Mouse (Mus musculus): ENCODE measurements around the gene Olfr975. TPM values are rescaled to one million over a fixed set of nuclear protein-coding genes. Genes with fewer than 3 reads are reported as not detected.
"Not testable (repeated sequence)": the region's sequence is repeated elsewhere in the genome, so short reads cannot be mapped to it uniquely, and the experiment has no call there.

Gene Olfr975
- polyA plus RNA-seq (2014; fragmentation: Nextera tagmentation; extraction: Ambion mirVana) = not detected in 2 replicates

DNA sequence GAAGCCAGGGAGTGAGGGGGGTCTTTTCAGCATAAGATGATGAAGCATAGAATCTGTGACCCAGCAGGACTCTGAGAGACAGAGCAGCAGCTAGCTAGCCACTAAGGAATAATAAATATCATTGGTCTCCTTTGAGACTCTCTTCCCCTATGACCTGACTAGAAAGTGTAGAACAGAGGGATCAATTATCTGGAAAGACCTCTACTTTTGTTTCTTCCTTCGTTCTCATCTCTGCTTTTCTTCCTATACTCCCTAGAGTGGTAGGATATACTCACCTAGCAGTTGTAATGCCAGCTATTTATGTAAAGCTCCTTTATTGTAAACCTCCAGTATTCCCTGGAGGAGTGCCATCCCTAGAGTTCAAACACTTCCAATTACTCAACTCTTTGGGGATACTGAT, at the start of gene Olfr975:
Olfr975 (minus strand) TSS at position 101 of the 400 bp plus-strand sequence.
- Histone ChIP-seq H3K4me2 (ENCODE audit: low read length) (no peak within 1 kb of the TSS), H3K9me3 (ENCODE audit: control insufficient read depth, low read length) (no peaks in the 10 kb centered on the region), H3K9ac (replicated peaks; ENCODE audit: low read length) (no peak within 1 kb of the TSS), H3K27me3 (ENCODE audit: control insufficient read depth, insufficient read depth, low read length) (no peaks in the 10 kb centered on the region), H3K27ac (replicated peaks; ENCODE audit: low read depth, low read length) (no peak within 1 kb of the TSS), H3K4me1 (ENCODE audit: control insufficient read depth, insufficient read depth, low read length) (no peaks in the 10 kb centered on the region), H3K4me3 (replicated peaks; ENCODE audit: low read depth, low read length) (no peak within 1 kb of the TSS), H3K36me3 (ENCODE audit: control insufficient read depth, insufficient read depth, low read length) (no peaks in the 10 kb centered on the region)
- no peak for DNase-seq
- 80% methylated on average over 1 of the region's 1 CpGs for WGBS
- ATAC-seq (ENCODE audit: low FRiP score, low TSS enrichment) = no peak

DNA sequence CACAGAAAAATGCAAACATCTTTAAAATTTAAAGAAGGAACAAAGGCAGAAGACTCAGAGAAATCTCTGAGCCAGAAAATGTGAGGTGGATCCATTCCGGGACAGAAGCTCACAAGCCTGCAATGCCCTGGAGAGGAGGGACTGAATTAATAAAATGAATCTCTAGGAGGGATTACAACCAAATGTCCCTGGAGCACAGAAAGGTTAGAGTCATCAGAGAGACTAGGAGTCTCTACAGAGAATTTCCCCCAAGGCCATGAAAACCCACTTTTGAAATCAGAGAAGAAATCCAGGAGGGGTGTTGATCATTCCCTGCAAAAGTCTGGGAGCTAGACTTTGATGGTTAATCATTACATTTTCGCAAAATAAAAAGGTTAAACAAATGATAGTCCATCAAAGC, 40.0 kb upstream of the Olfr975 start, which contains the start of gene Olfr978:
Olfr978 (plus strand) TSS at position 301 of the 400 bp plus-strand sequence.
- Histone ChIP-seq H3K27me3 (ENCODE audit: control insufficient read depth, insufficient read depth, low read length) (no peaks in the 10 kb centered on the region), H3K27ac (replicated peaks; ENCODE audit: low read depth, low read length) (no peak within 1 kb of the TSS), H3K9ac (replicated peaks; ENCODE audit: low read length) (no peak within 1 kb of the TSS), H3K4me2 (ENCODE audit: low read length) (no peak within 1 kb of the TSS), H3K9me3 (ENCODE audit: control insufficient read depth, low read length) (no peaks in the 10 kb centered on the region), H3K36me3 (ENCODE audit: control insufficient read depth, insufficient read depth, low read length) (no peaks in the 10 kb centered on the region), H3K4me3 (replicated peaks; ENCODE audit: low read depth, low read length) (no peak within 1 kb of the TSS), H3K4me1 (ENCODE audit: control insufficient read depth, insufficient read depth, low read length) (no peaks in the 10 kb centered on the region)
- ATAC-seq (ENCODE audit: low FRiP score, low TSS enrichment) (no peak), DNase-seq (no peak)
- 78% methylated on average over 2 of the region's 2 CpGs for WGBS

GRCm38 (mm10) chr9:39976581-39977145, 24.8 kb upstream of the Olfr975 start:
- H3K9ac ChIP-seq (replicated peaks; ENCODE audit: low read length); H3K9me3 ChIP-seq (ENCODE audit: control insufficient read depth, low read length); H3K4me1 ChIP-seq (ENCODE audit: control insufficient read depth, insufficient read depth, low read length); H3K4me3 ChIP-seq (replicated peaks; ENCODE audit: low read depth, low read length); DNase-seq; H3K27ac ChIP-seq (replicated peaks; ENCODE audit: low read depth, low read length); H3K27me3 ChIP-seq (ENCODE audit: control insufficient read depth, insufficient read depth, low read length); ATAC-seq (ENCODE audit: low FRiP score, low TSS enrichment); H3K36me3 ChIP-seq (ENCODE audit: control insufficient read depth, insufficient read depth, low read length); H3K4me2 ChIP-seq (ENCODE audit: low read length): not testable (repeated sequence)
- 92% methylated on average over 1 of the region's 1 CpGs for WGBS

DNA sequence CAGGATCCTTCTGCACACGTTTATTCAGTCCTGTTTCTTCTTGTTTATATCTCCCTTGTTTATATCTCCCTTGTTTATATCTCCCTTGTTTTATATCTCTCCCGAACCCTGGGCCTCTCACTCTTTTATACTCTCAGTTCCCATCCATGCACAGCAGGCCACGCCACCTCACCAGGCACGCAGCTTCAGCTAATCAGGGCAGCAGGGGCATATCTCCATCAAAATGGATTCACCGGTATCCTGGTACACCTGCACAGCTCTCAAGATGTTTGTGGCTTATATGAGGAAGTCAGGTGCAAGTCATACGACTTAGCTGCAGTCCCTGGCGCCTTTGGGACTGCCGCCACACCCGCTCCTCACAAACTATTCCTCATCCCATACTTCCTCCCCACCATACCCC, 9.2 kb upstream of the Olfr975 start, which contains the start of gene Olfr976:
Olfr976 (minus strand) TSS at position 101 of the 400 bp plus-strand sequence.
- H3K27ac ChIP-seq (replicated peaks; ENCODE audit: low read depth, low read length); H3K9me3 ChIP-seq (ENCODE audit: control insufficient read depth, low read length); DNase-seq; ATAC-seq (ENCODE audit: low FRiP score, low TSS enrichment); H3K4me3 ChIP-seq (replicated peaks; ENCODE audit: low read depth, low read length); H3K27me3 ChIP-seq (ENCODE audit: control insufficient read depth, insufficient read depth, low read length); H3K4me1 ChIP-seq (ENCODE audit: control insufficient read depth, insufficient read depth, low read length); H3K9ac ChIP-seq (replicated peaks; ENCODE audit: low read length); H3K4me2 ChIP-seq (ENCODE audit: low read length); H3K36me3 ChIP-seq (ENCODE audit: control insufficient read depth, insufficient read depth, low read length): not testable (repeated sequence)
- 92% methylated on average over 6 of the region's 9 CpGs for WGBS

- Histone ChIP-seq H3K9me3 (ENCODE audit: control insufficient read depth, low read length) (no peaks in the 10 kb centered on the region), H3K4me1 (ENCODE audit: control insufficient read depth, insufficient read depth, low read length) (no peaks in the 10 kb centered on the region), H3K9ac (replicated peaks; ENCODE audit: low read length) (no peak within 1 kb of the TSS), H3K27ac (replicated peaks; ENCODE audit: low read depth, low read length) (no peak within 1 kb of the TSS), H3K36me3 (ENCODE audit: control insufficient read depth, insufficient read depth, low read length) (no peaks in the 10 kb centered on the region), H3K4me3 (replicated peaks; ENCODE audit: low read depth, low read length) (no peak within 1 kb of the TSS), H3K27me3 (ENCODE audit: control insufficient read depth, insufficient read depth, low read length) (no peaks in the 10 kb centered on the region), H3K4me2 (ENCODE audit: low read length) (no peak within 1 kb of the TSS)
- WGBS = 90% methylated on average over 1 of the region's 1 CpGs
- ATAC-seq (ENCODE audit: low FRiP score, low TSS enrichment) = no peak
- no peak for DNase-seq
These were observed 14.6 kb downstream of the Olfr975 start, which contains the start of gene Olfr974 for GRCm38 (mm10) chr9:39937201-39937600. Gene Olfr974 (plus strand): TSS chr9:39937501.

DNA sequence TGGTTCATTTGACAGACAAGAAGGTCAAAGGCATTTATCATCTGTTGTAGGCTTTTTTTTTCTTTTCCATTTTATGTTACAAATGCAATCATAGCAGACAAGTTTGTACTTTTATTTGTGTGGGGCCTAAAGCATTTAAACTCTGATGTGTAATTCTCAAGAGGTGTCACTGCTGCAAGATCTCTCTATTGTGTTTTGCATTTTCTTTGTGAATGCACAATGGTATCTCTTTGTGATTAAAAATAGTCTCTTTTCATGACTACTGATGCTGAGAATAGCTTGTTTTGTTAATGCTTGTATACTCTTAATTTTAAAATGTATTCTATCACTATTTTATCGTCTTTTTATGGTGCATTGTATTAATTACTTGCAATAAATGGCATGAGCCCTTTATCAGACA, 23.0 kb downstream of the Olfr975 start:
- H3K9me3 ChIP-seq (ENCODE audit: control insufficient read depth, low read length); H3K4me2 ChIP-seq (ENCODE audit: low read length); ATAC-seq (ENCODE audit: low FRiP score, low TSS enrichment); H3K4me1 ChIP-seq (ENCODE audit: control insufficient read depth, insufficient read depth, low read length); H3K36me3 ChIP-seq (ENCODE audit: control insufficient read depth, insufficient read depth, low read length); H3K27me3 ChIP-seq (ENCODE audit: control insufficient read depth, insufficient read depth, low read length); H3K4me3 ChIP-seq (replicated peaks; ENCODE audit: low read depth, low read length); H3K27ac ChIP-seq (replicated peaks; ENCODE audit: low read depth, low read length); H3K9ac ChIP-seq (replicated peaks; ENCODE audit: low read length); DNase-seq: not testable (repeated sequence)
- 47% methylated on average over 1 of the region's 1 CpGs for WGBS

DNA sequence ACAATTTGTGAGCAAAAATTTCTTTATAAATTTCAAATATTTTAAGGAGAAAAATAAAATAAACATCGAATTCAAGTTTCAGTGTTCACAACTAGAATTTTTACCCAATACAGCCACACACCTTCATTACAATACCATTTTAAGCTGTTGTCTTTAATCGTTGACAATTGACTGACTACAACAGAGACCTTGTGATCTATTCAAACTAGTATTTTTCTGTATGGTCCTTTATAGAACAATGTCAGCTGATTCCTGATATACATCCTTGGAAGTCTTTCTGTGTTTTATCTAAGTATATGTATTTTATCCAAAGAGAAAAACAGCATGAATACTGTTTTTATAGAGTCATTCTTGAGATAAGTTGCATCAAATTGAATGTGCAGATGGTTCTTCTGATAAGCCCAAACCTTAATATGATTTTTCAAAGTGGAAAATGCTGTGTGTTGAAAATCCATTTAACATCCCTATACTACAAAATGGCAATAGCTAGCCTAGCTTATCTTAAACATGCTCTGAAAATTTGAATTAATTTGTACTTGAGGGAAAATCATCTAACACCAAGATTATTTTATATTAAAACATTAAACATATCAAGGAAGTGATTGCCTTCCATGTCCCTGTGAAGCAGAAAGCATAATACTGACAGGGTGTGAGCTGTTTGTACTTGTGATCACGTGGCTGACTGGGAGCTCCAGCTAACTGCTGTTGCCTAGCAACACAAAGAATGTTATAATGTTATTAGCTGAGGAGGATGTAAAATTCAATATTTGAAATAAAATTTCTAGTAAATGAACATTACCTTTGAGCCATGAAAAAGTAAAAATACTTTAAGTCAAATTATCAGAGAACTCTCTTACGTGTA, 23.6 kb downstream of the Olfr975 start:
- H3K4me2 ChIP-seq (ENCODE audit: low read length); H3K36me3 ChIP-seq (ENCODE audit: control insufficient read depth, insufficient read depth, low read length); H3K27ac ChIP-seq (replicated peaks; ENCODE audit: low read depth, low read length); H3K27me3 ChIP-seq (ENCODE audit: control insufficient read depth, insufficient read depth, low read length); H3K4me1 ChIP-seq (ENCODE audit: control insufficient read depth, insufficient read depth, low read length); H3K9me3 ChIP-seq (ENCODE audit: control insufficient read depth, low read length); H3K9ac ChIP-seq (replicated peaks; ENCODE audit: low read length); DNase-seq; H3K4me3 ChIP-seq (replicated peaks; ENCODE audit: low read depth, low read length): not testable (repeated sequence)
- ATAC-seq (ENCODE audit: low FRiP score, low TSS enrichment) = peak; percentile 90; the same call in 1 of the 2 replicates
- no CpG with 5 or more reads among the region's 4 CpGs for WGBS

- DNase-seq (no peak), ATAC-seq (ENCODE audit: low FRiP score, low TSS enrichment) (no peak)
- Histone ChIP-seq H3K27ac (replicated peaks; ENCODE audit: low read depth, low read length) (no peak overlapping the region), H3K4me3 (replicated peaks; ENCODE audit: low read depth, low read length) (no peak overlapping the region), H3K9ac (replicated peaks; ENCODE audit: low read length) (no peak overlapping the region), H3K27me3 (ENCODE audit: control insufficient read depth, insufficient read depth, low read length) (no peaks in the 10 kb centered on the region), H3K4me2 (ENCODE audit: low read length) (no peak overlapping the region), H3K36me3 (ENCODE audit: control insufficient read depth, insufficient read depth, low read length) (no peaks in the 10 kb centered on the region), H3K4me1 (ENCODE audit: control insufficient read depth, insufficient read depth, low read length) (no peaks in the 10 kb centered on the region), H3K9me3 (ENCODE audit: control insufficient read depth, low read length) (no peaks in the 10 kb centered on the region)
- 91% methylated on average over 3 of the region's 3 CpGs for WGBS
These were observed 41.9 kb downstream of the Olfr975 start for GRCm38 (mm10) chr9:39909939-39910338.

Data from midbrain, embryonic 14.5 days (tissue).